Mouse (Mus musculus): ENCODE measurements around the gene Zfr. TPM values are rescaled to one million over a fixed set of nuclear protein-coding genes. Genes with fewer than 3 reads are reported as not detected.
A peak's percentile ranks its signal among the peaks of the same experiment; 100 is the strongest.
"Not testable (repeated sequence)": the region's sequence is repeated elsewhere in the genome, so short reads cannot be mapped to it uniquely, and the experiment has no call there.

Zfr gene
- total and polyA plus RNA-seq, 2 experiments from 2014 or later, result 175 to 212 TPM

GRCm38 (mm10) chr15:12106430-12106829, 11.2 kb upstream of the Zfr start:
- Histone ChIP-seq H3K9ac (no peak overlapping the region), H3K27me3 (ENCODE audit: insufficient read depth, low read length) (no peaks in the 10 kb centered on the region), H3K4me3 (ENCODE audit: low read depth, low read length) (no peak overlapping the region), H3K4me2 (ENCODE audit: low read depth) (no peak overlapping the region), H3K9me3 (ENCODE audit: low read length) (no peaks in the 10 kb centered on the region), H3K4me1 (ENCODE audit: insufficient read depth) (no peaks in the 10 kb centered on the region), H3K36me3 (ENCODE audit: insufficient read depth) (no peaks in the 10 kb centered on the region), H3K27ac (ENCODE audit: low read depth, low read length) (no peak overlapping the region)
- peak; percentile 33 for DNase-seq
- 79% methylated on average over 12 of the region's 12 CpGs for WGBS
- ATAC-seq, result peak; percentile 81
- no peak for TF ChIP-seq CTCF (IDR thresholded peaks at IDR 0.05; ENCODE audit: low read depth)

- Histone ChIP-seq H3K4me1 (ENCODE audit: insufficient read depth) (no peaks in the 10 kb centered on the region), H3K4me2 (ENCODE audit: low read depth) (no peak overlapping the region), H3K36me3 (ENCODE audit: insufficient read depth) (no peaks in the 10 kb centered on the region), H3K27ac (ENCODE audit: low read depth, low read length) (no peak overlapping the region), H3K9me3 (ENCODE audit: low read length) (no peaks in the 10 kb centered on the region), H3K4me3 (ENCODE audit: low read depth, low read length) (no peak overlapping the region), H3K27me3 (ENCODE audit: insufficient read depth, low read length) (no peaks in the 10 kb centered on the region), H3K9ac (no peak overlapping the region)
- WGBS, result 83% methylated on average over 4 of the region's 4 CpGs
- no peak for ATAC-seq
- no peak for DNase-seq
- TF ChIP-seq CTCF (IDR thresholded peaks at IDR 0.05; ENCODE audit: low read depth), result no peak
Observed at GRCm38 (mm10) chr15:12108200-12108599, 9.4 kb upstream of the Zfr start.

GRCm38 (mm10) chr15:12108922-12109321, 8.7 kb upstream of the Zfr start:
- not testable (repeated sequence) for ATAC-seq; DNase-seq; H3K4me3 ChIP-seq (ENCODE audit: low read depth, low read length)

GRCm38 (mm10) chr15:12111232-12111631, 6.4 kb upstream of the Zfr start:
- 0 out of 2 replicates have a peak, but pooled peaks have one; percentile 32 for ATAC-seq
- no peak for DNase-seq
- H3K9me3 ChIP-seq (ENCODE audit: low read length), result no peaks in the 10 kb centered on the region
- H3K4me3 ChIP-seq (ENCODE audit: low read depth, low read length), result no peak overlapping the region
- H3K9ac ChIP-seq, result no peak overlapping the region
- 70% methylated on average over 7 of the region's 7 CpGs for WGBS
- no peaks in the 10 kb centered on the region for H3K36me3 ChIP-seq (ENCODE audit: insufficient read depth)
- H3K4me1 ChIP-seq (ENCODE audit: insufficient read depth), result no peaks in the 10 kb centered on the region
- TF ChIP-seq CTCF (IDR thresholded peaks at IDR 0.05; ENCODE audit: low read depth), result no peak
- no peak overlapping the region for H3K4me2 ChIP-seq (ENCODE audit: low read depth)
- no peaks in the 10 kb centered on the region for H3K27me3 ChIP-seq (ENCODE audit: insufficient read depth, low read length)
- H3K27ac ChIP-seq (ENCODE audit: low read depth, low read length), result no peak overlapping the region

More at GRCm38 (mm10) chr15:12108922-12109321, 8.7 kb upstream of the Zfr start:
- not testable (repeated sequence) for H3K36me3 ChIP-seq (ENCODE audit: insufficient read depth); H3K27ac ChIP-seq (ENCODE audit: low read depth, low read length); H3K9me3 ChIP-seq (ENCODE audit: low read length); H3K9ac ChIP-seq; H3K4me2 ChIP-seq (ENCODE audit: low read depth); H3K4me1 ChIP-seq (ENCODE audit: insufficient read depth); H3K27me3 ChIP-seq (ENCODE audit: insufficient read depth, low read length)
- WGBS, result 86% methylated on average over 3 of the region's 3 CpGs

GRCm38 (mm10) chr15:12113411-12113810, 4.2 kb upstream of the Zfr start:
- Histone ChIP-seq H3K9me3 (ENCODE audit: low read length) (no peaks in the 10 kb centered on the region), H3K27me3 (ENCODE audit: insufficient read depth, low read length) (no peaks in the 10 kb centered on the region), H3K4me3 (ENCODE audit: low read depth, low read length) (no peak overlapping the region), H3K4me1 (ENCODE audit: insufficient read depth) (0 out of 2 replicates have a peak, but pooled peaks cover 4% of the 10 kb centered on the region), H3K36me3 (ENCODE audit: insufficient read depth) (no peaks in the 10 kb centered on the region), H3K4me2 (ENCODE audit: low read depth) (no peak overlapping the region), H3K27ac (ENCODE audit: low read depth, low read length) (no peak overlapping the region), H3K9ac (no peak overlapping the region)
- 44% methylated on average over 2 of the region's 2 CpGs for WGBS
- peak; percentile 61 for DNase-seq
- ATAC-seq, result no peak
- TF ChIP-seq CTCF (IDR thresholded peaks at IDR 0.05; ENCODE audit: low read depth), result peak; percentile 68

GRCm38 (mm10) chr15:12114546-12114945, 3.1 kb upstream of the Zfr start:
- Histone ChIP-seq H3K4me2 (ENCODE audit: low read depth) (no peak overlapping the region), H3K9ac (no peak overlapping the region), H3K9me3 (ENCODE audit: low read length) (no peaks in the 10 kb centered on the region), H3K36me3 (ENCODE audit: insufficient read depth) (no peaks in the 10 kb centered on the region), H3K27me3 (ENCODE audit: insufficient read depth, low read length) (no peaks in the 10 kb centered on the region), H3K4me3 (ENCODE audit: low read depth, low read length) (no peak overlapping the region), H3K4me1 (ENCODE audit: insufficient read depth) (0 out of 2 replicates have a peak, but pooled peaks cover 4% of the 10 kb centered on the region), H3K27ac (ENCODE audit: low read depth, low read length) (no peak overlapping the region)
- no peak for DNase-seq
- TF ChIP-seq CTCF (IDR thresholded peaks at IDR 0.05; ENCODE audit: low read depth), result no peak
- 75% methylated on average over 6 of the region's 6 CpGs for WGBS
- no peak for ATAC-seq

- TF ChIP-seq CTCF (IDR thresholded peaks at IDR 0.05; ENCODE audit: low read depth), result no peak
- Histone ChIP-seq H3K27me3 (ENCODE audit: insufficient read depth, low read length) (no peaks in the 10 kb centered on the region), H3K4me1 (ENCODE audit: insufficient read depth) (0 out of 2 replicates have a peak, but pooled peaks cover 4% of the 10 kb centered on the region), H3K4me3 (ENCODE audit: low read depth, low read length) (no peak overlapping the region), H3K27ac (ENCODE audit: low read depth, low read length) (no peak overlapping the region), H3K4me2 (ENCODE audit: low read depth) (no peak overlapping the region), H3K9ac (no peak overlapping the region), H3K36me3 (ENCODE audit: insufficient read depth) (no peaks in the 10 kb centered on the region), H3K9me3 (ENCODE audit: low read length) (no peaks in the 10 kb centered on the region)
- no peak for DNase-seq
- no peak for ATAC-seq
- WGBS, result 32% methylated on average over 6 of the region's 6 CpGs
Observed at GRCm38 (mm10) chr15:12115722-12116230, 1.9 kb upstream of the Zfr start.

Data from forebrain, postnatal 0 days (tissue).